Mouse (Mus musculus) embryo, embryonic 11.5 days (tissue): ENCODE measurements around the gene Cygb.

Experiments
- DNase-seq: peaks from one replicate; pipeline ENCODE4 v3.0.0-alpha.2; 2012; ENCODE audit warnings: low read depth, low spot score

Gene Cygb

DNA sequence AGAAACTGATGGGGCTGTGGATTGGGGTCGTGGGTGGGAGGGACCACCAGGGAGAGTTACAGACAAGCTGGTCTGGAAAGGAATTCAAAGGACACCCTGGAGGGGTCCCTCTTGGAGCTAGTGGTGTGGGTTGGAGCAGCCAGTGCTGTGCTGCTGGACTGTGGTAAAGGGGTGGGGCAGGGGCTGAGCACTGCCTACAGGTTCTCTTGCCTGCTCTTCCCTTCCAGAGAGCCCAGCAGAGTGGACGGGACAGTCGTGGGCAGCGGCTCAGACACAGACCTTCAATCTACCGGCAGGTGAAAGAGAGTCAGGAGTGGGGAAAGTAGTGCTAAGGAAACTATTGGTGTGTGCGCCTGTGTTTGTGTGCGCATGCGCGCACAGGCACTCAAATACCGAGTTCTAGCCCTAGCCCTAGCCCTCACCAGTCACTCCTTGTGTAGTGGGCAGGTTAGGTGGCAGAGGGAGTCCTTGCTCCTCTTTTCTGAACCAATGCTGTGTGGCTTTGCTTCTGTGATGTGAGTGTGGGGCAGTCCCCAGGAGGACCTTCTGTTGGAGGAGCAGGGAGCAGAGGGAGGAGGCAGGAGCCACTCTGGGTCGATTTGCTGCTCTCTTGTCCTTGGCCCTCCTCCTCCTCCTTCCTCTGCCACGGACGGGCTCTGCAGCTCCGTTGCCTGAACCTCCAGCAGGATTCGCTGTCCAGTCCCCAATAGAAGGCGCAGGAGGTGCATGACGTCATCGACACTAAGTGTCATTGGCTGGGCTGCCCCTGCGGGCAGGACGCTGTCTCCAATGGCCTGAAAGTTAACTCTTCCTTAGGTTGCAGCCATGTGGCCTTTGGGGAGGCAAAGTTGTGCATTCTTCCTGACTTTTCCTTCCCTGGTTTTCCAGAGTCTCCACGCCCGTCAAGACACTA lies 3.5 kb upstream of the Cygb start:
- peak; percentile 93 for DNase-seq

DNA sequence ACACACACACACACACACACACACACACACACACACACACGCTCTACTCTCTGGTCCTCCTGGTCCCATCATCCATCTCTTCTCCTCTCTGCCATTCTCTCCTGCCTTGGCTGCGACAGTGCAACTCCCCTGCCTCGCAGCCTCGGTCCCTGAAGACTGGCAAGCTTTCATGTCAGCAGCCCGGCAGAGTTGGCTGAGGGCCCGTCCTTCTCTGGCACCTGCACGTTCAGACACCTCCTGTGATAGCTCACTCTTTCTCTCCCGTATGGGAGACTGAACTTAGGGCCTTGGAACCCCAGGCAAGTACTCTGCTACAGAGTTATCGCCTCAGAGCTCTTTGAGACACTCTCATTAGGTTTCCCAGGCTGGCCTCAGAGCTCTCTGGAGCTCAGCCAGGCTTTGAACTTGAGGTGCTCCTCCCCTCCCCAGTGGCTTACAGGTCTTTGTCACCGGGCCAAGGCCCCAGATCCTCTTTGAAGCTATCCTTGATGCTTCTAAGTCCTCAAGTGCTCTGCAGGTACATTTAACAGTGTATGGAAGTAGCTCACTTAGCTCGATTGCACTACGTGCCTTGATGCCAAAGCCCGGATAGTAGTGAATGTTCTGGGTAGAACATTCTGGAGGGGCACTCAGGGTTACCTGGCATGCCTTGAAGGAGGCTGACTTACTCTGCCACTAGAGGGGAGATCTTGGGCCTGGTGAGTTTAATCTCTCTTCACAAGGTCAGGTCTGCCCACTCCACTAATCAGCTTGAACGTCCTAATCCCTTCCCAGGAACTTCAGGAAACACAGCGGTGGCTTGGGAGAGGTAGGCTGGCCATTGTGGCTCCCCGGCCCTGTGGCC lies 2.5 kb upstream of the Cygb start:
- DNase-seq, result no peak

DNA sequence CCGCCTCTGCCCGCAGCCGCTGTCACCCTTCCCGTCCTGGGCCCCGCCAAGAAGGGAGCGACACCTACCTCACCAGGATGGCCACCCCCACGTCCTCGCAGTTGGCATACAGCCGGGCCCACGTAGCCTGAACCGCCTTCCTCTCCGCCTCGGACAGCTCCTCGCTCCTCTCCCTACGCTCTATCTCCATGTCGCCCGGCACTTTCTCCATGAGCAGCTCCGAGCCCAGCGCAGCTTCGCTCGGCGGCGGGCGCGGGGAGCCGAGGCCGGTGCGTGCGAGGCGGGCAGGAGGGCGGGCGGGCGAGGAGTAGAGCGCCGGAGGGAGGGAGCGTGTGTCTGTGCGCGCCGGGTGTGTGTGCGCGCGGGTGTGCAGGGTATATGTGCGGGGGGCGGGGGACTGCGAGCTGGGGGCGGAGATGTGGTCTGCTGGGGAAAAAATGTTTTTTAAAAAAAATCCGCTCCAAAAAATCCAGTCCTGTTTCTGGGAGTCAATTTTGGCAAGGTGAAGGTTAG lies 348 bp downstream of the Cygb start:
- no peak for DNase-seq

DNA sequence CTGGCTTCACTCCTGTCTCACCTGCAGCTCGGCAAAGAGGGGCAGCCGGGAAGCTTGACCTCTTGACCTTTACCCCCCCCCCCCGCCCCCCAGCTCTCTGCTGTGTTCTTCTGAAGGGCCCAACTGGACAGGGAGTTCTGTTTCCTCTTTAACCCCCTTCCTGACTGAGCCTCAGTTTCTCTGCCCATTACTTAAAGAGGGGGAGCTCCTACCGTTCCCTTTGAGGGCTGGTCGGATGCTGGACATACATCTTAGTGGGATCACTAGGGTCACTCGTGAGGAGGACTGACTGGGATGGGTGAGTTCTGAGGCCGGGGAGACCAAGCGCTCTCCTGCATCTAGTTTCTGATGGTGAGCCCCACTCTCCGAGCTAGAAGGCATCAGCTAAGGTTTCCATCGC lies 879 bp downstream of the Cygb start, which contains the start of gene Prcd:
Prcd (plus strand) TSS at position 301 of the 400 bp plus-strand sequence.
- no peak for DNase-seq

DNA sequence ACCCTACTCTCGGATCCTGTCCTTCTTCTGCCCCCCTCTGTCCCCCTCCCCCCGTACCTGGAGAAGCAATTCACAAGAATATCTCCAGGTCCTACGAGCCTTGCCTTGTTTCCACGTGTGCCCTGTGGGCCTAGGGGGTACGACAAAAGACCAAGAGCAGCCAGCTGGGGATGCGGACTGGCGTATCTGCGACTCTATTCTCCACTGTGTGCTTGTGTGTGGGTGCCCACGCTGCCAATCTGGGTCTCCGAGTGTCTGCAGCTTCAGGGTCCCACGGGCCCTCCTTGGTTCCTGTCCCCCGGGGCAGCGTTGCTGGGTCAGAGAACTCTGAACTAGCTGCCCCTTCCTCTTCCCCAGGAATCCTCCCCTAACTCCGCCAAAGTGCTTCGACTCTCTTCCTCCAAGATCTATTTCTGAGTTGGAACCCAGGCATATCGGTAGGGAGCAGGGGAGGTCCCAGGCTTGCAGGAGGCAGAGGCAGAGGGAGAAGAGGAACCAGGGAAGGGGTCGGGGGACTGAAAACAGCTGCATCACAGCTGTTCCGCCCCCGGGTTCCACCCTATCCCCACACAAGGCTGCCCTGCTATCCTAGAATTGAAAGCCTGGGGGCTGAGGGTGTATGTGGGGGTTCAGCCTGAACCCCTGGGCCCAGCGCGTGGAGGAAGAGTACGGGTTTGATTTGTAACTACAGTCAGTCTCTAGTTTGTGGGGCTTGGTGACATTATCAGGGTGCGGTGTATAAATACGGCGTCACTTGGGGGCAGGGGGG lies 1.6 kb downstream of the Cygb start:
- DNase-seq, result no peak

DNA sequence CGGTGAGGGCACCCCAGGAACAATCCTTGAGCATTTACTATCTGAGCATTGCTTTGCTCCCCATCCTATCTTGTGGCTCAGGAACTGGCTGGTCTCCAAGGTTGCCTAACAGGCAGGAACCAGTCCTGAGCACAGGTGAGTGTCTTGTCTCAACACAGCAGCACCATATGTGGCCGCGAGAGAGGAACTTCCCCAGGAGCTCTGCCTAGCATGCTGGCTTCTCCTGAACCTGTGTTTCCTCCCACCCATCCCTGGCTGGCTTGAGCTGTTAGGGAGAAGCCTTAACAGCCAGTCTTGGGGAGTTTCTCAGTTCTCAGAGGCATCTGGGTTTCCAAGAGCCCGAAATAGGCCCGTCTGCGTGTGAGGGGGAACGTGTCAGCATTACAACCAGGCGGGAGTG lies 2.8 kb downstream of the Cygb start:
- DNase-seq, result no peak

DNA sequence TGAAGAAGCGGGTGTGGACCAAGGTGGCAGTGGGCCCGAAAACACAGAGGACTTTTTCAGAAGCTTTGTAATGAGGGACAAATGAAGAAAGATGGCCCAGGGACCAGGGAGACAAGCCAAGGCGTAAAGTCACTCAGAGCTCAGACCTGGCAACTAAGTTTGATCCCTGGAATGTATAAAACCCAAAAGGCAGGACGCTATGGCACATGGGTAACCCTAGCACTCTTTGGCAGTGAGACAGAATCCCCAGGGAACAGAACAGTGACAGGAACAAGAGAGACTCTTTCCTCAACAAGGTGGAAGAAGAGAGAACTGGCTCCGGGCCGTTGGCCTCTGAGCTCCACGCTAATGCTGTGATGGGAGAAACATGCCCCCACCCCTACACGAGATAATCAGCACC lies 3.3 kb downstream of the Cygb start:
- no peak for DNase-seq

DNA sequence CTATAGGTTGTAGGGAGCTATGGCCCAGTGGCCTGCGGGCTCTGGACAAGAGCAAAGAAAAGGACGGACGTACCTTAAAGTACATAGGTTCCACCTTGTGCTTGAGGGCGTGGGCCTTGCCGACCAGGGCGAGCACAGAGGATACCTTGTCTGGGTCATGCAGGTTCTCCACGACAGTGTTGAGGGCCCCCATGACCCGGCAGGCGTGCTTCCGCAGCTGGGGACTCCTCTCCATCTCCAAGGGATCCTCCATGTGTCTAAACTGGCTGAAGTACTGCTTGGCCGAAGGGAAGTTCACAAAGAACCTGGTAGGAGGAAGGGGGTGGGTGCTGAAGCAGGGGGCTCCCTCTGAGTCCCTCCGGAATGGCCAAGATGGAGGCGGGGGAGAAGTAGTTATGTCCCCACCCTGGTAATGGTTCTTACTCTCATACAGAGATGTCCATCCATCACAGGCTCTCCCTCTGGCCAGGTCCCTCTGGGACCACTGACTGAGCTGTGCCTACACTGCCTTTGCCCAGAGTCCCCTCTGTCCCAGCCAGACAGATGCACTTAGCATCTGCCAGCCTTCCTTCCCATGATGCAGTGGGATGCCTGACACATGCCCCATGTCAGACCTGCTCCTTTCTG lies 4.3 kb downstream of the Cygb start:
- no peak for DNase-seq

DNA sequence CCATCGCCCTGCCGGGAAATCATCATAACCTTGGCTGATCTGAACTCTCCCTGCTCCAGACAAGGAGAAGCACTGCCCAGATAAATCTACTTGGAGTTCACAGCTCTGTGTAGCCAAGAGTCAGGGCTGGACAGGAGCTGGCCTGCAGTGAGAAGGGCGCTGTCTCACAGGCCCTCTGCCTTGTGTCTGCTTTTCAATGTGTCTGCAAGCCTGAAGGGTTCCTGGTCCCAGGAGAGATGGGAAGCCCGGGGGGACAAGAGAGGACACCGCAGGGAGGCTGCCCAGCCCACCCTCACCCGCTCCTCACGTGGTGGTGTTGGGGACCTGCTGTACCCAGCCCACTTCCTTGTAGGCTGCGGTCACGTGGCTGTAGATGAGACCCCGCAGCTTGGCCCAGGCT lies 5.1 kb downstream of the Cygb start:
- DNase-seq, result no peak

DNA sequence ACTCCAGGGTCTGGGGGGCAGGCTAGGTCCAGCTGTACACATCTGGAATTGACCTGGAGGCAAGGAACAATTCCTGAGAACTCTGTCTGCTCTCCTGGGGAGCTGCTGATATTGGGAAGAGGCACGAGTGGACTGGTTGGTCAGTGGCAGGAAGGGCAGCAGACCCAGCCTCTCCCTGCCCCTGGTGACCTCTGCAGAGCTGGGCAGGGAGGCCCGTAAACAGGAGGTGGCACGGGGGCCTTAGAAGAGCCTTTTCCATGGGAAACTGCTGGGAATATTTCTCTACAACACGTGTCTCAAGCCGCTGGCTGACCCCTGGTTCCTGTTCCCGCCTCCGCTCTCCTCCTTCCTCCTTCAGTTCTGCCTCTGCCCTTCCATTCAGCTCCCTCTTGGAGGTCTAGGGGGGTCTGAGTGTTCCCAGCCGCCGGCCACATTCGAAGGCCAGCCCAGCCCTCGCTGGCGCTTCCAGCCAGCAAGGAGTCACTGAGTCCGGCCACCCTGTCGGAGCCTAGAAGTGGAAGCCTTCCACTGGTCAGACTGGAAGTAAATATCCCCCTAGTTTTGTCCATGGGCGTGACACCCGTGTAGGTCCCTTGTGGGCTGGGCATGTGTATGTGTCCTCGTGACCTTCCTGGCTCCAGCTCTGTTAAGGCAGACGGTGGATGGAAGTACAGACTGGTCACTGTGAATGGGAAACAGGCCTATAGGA lies 5.7 kb downstream of the Cygb start:
- no peak for DNase-seq

DNA sequence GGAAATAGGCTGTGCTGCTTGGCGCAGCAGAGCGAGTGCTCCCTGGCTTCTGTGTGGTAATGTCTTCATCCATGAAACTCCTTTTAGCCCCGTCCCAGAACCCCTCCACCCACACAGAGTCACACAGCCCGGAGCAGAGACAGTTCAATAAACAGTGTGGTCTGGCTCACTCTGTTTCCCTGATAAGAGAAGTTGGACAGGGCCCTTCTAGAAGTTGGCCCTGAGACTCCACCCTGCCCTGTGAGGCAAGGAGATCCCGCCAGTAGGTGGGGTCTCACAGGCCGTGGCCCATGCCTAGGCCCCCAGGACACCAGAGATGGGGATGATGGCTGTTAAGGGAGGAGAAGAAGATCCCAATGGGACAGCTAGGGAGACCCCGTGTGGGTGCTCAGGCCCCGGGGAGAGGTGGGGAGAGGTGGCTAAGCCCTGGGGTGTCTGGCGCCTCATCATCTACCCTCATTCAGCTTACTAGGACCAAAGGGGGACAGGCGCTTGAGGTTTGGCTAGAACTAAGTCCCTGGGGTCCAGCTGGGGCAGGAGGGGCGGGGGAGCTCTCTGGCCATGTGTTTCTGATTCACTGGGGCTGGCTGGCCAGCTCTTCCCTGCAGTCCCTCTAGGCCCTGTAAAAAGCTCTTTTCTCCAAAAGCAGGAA lies 6.6 kb downstream of the Cygb start:
- DNase-seq, result no peak

DNA sequence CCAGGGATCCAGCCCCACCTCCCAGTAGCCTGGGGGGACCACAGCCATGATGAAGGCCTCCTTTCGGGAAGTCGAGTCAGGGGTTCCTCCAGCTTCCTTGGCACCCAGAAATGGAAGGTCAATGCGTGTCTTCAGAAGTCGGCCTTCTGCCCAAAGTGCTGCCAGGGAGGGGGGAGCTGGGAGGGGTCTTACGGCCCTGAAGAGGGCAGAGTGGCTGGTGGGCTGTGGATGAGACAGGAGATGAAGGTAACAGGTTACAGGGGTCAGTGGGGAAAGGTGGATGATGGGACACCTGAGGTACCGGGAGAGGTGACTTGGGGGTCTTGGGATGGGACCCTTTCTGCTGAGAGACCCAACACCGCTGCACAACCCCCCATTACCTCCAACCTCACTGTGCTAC lies 7.3 kb downstream of the Cygb start:
- no peak for DNase-seq

DNA sequence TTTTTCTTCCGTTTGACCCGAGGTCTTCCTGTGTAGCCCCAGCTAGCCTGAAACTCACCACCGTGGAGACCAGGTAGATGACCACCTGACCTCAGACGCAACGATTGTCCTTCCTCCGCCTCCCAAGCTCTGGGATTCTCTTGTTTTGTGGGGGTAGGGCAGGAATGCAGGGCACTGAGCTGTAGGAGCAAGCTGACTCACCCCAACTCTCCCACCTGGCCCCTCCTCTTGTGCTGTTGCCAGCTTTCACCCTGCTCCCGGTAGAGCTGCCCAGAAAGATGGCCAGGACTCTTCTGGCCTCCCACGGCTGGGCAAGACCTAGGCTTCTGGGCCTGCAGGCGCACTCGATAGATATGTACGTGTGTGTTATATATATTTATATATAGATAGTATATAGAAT lies 8.0 kb downstream of the Cygb start:
- DNase-seq, result no peak

DNA sequence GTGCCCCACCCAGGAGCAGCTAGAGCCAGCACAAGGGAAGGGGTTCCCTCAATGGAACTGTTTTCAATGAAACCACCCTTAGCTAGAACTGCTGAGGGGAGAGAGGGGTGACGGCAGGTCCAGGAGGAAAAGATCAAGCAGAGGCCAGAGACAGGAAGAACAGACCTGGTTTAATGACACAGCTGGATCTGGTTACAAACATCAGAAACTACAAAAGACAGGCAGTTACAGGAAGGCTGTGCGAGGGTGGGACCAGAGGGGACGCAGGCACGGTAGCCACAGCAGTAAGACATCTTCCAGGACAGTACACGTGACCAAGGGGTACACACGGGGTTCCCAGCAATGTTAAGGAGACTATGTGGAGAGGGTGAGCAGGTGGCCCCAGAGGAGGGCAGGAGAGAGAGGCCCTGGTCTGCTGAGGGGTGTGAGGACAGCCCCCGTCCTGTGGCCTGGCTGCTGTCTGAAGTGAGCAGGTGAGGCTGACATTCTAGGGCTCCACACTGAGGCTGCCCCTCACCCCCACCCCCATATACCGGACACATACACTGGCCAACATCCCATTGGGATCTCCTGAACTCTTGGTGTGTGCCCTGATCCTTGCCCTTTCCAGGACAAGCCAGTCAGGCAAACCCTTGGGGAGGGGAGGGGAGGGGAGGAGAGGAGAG lies 8.5 kb downstream of the Cygb start:
- no peak for DNase-seq

DNA sequence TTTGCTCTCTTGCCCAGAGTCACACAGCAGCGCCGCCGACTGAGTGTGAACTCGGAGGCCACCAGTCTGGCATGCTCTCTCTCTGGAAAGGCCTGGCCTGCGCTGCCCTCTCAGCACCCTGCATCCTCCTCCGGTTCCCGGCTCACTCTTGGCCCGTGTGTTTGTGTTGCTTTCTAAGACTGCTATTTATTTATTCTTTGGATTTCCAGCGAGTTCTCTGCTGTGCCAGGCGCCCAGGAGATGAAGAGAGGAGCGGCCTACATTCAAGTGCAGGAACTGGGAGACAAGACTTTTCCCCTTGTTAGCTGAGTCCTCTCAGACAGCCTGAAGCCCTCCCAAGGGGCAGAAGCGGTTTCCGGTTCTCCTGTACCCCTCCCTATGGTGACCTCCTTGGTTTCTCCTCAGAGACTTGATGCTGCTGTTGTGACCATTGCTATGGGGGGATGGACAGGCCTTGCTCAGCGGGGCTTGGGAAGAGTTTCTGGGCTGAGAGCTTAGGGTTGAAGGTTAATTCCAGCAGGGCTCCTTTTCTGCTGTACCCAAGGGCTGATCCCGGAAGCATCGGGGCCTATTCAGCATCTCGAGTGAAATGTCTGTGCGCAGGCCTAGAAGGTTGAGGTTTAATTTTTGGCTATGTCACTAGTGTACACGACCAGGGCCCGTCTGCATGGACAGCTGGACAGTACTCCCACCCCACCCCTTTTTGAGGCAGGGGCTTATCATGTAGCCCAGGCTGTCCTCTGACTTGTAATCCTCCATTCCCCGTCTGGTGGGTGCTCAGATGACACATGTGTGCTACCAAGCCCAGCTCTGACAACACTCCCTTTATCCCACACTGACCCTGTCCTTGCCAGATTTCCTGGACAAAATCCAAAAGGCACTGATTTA lies 9.6 kb downstream of the Cygb start:
- DNase-seq, result no peak

DNA sequence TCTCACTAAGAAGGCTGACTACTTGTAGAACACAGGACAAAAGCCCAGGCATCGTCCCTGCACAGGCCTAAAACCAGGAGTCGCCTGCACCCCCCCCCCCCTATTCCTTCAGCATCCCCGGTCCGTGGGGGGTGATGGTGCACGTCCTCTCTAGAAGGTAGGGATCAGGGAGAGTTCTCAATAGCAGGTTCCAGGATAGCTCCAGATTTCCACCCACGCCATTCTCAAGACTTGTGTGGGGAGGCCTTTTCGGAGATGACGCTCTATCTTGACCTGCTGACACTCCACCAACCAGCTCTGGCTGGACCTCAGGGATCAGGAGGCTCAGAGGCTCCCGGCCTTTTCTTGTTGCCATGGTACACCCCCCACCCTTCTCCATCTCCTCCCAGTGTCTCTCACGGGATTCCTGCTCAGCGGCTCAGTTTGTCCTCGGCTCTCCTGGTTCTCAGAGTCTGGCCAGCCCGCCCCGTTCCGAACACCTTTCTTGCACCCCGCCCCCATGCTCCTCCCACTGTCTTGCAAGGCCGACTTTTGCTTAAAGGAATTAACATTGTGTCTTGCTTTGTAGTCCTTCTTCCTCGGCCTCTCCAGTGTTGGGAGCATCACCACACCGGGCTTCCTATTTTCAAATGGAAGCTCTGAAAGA lies 10.4 kb downstream of the Cygb start:
- no peak for DNase-seq

DNA sequence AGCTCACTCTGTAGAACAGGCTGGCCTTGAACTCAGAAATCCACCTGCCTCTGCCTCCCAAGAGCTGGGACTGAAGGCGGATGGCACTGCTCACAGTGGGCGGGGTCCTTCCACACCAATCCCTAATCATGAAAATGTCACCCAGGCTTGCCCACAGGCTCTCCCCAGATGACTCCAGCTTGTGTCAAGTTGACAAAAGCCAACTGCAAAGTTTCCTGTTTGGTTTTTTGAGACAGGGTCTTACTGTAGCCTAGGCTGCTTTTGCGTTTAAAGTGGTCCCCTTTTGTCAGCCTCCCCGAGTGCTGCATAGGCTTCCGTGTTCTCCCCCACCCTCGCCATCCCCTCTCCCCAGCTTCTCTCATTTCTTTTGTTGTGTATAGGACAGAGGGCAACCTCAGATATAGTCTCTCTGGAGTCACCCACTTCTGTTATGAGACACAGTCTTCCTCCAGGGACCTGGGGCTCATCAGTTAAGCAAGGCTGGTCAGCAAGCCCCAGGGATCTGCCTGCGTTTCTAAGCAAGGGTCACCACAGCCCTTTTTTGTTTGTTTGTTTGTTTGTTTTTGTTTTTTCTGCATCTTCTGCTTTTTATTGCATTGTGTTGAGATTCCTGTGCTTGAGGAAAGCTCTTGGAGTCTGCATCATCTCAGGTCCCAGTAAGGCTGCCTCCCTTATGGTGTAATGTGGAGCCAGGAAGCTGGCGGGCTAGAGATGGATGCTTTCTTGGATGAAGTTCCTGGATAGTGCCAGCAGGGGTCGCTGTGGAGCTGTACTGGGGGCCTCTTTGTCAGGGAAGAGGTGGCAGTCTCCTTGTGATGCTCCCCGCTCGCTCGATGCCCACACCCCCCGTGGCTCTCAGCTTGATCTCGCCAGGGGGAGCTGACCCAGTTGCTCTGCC lies 11.2 kb downstream of the Cygb start:
- DNase-seq, result peak; percentile 85
